Mouse (Mus musculus) mouse trophoblast stem cell (cell line): ENCODE measurements around the gene Rgma.

Experiments
- in situ Hi-C, 2 experiments: fragments of 300-500 bp; cut with MseI, MboI; formaldehyde crosslinking; loops; 2 replicates in 1 of 2; 3 replicates in 1 of 2; pipeline ENCODE4 v1.15.1; 2025

Rgma gene

GRCm38 (mm10) chr7:73369992-73370391 lies 5.3 kb upstream of the Rgma start:
- in situ Hi-C loops, result loop anchor here in 1 of 2 experiments (10.0 kb wide), 1 partner anchor 225 kb away; no protein-coding TSS in a partner anchor

GRCm38 (mm10) chr7:73371587-73372321 lies 3.6 kb upstream of the Rgma start:
- in situ Hi-C loops, result no loop called here

- in situ Hi-C loops, result no loop called here
Measured at GRCm38 (mm10) chr7:73372352-73372970, 2.8 kb upstream of the Rgma start.

GRCm38 (mm10) chr7:73374727-73375126 lies 582 bp upstream of the Rgma start:
- in situ Hi-C loops, result loop anchor here in 1 of 2 experiments (5.0 kb wide), 1 partner anchor 972 kb away; no protein-coding TSS in a partner anchor

GRCm38 (mm10) chr7:73376101-73377001 lies 1.0 kb downstream of the Rgma start:
- in situ Hi-C loops, result loop anchor here in 1 of 2 experiments (5.0 kb wide), 1 partner anchor 974 kb away; no protein-coding TSS in a partner anchor

GRCm38 (mm10) chr7:73377307-73377706 lies 2.0 kb downstream of the Rgma start:
- in situ Hi-C loops, result loop anchor here in 1 of 2 experiments (5.0 kb wide), 1 partner anchor 975 kb away; no protein-coding TSS in a partner anchor

GRCm38 (mm10) chr7:73378034-73378433 lies 2.7 kb downstream of the Rgma start:
- in situ Hi-C loops, result loop anchor here in 1 of 2 experiments (5.0 kb wide), 1 partner anchor 976 kb away; no protein-coding TSS in a partner anchor

GRCm38 (mm10) chr7:73382843-73383242 lies 7.5 kb downstream of the Rgma start:
- in situ Hi-C loops, result no loop called here

- in situ Hi-C loops, result no loop called here
Measured at GRCm38 (mm10) chr7:73388866-73389265, 13.6 kb downstream of the Rgma start.

- in situ Hi-C loops, result no loop called here
Measured at GRCm38 (mm10) chr7:73389419-73389818, 14.1 kb downstream of the Rgma start.

- in situ Hi-C loops, result no loop called here
Measured at GRCm38 (mm10) chr7:73389871-73390294, 14.6 kb downstream of the Rgma start.

- in situ Hi-C loops, result no loop called here
Measured at GRCm38 (mm10) chr7:73390426-73391001, 15.2 kb downstream of the Rgma start.

- in situ Hi-C loops, result no loop called here
Measured at GRCm38 (mm10) chr7:73391002-73391517, 15.8 kb downstream of the Rgma start.

- in situ Hi-C loops, result no loop called here
Measured at GRCm38 (mm10) chr7:73391518-73392321, 16.4 kb downstream of the Rgma start.

- in situ Hi-C loops, result no loop called here
Measured at GRCm38 (mm10) chr7:73392359-73392758, 17.1 kb downstream of the Rgma start.

- in situ Hi-C loops, result no loop called here
Measured at GRCm38 (mm10) chr7:73393307-73394012, 18.2 kb downstream of the Rgma start.

GRCm38 (mm10) chr7:73394013-73394409 lies 18.7 kb downstream of the Rgma start:
- in situ Hi-C loops, result no loop called here

GRCm38 (mm10) chr7:73398319-73398718 lies 23.0 kb downstream of the Rgma start:
- in situ Hi-C loops, result no loop called here

- in situ Hi-C loops, result no loop called here
Measured at GRCm38 (mm10) chr7:73398806-73399442, 23.6 kb downstream of the Rgma start.
